Mouse (Mus musculus): ENCODE data around the gene Eif3l.
A peak's percentile ranks its signal among the peaks of the same experiment; 100 is the strongest.

Gene Eif3l

DNA sequence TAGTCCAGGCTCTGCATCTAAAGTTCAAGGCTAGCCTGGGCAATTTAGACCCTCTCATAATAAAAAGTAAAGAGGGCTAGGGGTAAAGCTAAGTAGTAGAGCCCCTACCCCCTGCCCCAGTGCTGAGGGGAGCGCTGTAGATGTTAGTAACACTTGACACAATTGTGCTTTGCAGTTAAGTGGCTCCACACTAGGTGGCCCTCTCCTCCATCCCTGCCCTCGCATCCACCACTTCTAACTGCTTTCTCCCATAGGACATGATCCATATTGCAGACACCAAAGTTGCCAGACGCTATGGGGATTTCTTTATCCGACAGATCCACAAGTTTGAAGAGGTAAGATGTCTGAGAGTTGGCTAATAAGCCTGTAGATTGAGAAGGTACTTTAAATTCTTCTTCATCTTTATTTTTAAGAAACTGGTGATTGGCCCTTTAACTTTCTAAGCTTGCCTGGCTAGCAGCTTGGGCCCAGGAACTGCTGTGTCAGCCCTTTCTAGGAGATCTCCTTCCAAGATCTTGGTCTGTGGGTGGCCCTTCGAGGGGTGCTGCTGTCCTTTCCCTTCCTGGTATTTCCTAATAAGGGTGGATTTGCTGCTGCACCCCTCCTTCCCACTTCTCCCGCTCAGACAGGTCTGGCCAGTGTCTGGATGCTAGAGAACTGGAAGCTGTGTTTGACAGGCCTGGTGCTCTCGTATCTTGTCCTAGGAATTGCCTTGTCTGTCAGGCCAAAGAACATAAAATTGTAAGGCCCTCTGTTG, 18.3 kb downstream of the Eif3l start:
- no peak for DNase-seq (ENCODE audit: low spot score)

DNA sequence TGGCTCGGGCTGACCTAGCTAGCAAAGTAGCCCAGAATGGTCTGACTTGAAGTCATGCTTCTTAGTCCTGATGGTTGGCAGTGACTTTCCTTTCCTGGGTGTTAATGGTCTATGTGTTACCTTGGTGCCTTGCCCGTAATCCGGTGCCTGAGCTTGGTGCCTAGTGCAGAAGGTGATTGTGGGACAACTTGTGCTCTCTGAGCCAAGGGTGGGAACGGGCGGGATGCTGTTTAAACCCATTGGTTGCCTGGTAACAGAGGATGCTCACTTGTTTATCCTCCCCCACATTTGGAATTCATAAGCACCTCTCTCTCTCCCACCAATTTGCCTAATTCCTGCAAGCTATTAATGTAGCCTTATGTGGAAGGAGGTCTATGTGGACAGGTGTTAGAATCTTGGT, 20.5 kb downstream of the Eif3l start:
- DNase-seq (ENCODE audit: low spot score): no peak

DNA sequence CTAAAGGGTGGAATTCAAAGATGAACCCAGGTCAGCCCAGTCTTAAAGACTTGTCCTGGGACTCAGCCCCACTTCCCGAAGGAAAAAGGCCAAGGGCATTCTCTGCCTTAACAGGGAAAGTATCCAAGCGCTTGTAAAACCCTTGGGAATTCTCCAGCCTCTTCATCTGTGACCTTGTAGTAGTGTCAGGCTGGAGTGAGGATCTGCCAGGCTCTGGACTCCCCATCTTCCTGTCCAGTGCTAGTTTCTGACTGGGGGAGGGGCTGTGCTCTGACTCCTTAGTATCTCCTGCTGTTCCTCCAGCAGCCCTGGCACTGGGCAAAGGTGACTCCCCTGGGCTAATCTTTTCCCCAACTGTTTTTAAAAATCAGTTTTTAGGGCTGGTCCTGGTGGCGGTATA, 21.6 kb downstream of the Eif3l start:
- no peak for DNase-seq (ENCODE audit: low spot score)

DNA sequence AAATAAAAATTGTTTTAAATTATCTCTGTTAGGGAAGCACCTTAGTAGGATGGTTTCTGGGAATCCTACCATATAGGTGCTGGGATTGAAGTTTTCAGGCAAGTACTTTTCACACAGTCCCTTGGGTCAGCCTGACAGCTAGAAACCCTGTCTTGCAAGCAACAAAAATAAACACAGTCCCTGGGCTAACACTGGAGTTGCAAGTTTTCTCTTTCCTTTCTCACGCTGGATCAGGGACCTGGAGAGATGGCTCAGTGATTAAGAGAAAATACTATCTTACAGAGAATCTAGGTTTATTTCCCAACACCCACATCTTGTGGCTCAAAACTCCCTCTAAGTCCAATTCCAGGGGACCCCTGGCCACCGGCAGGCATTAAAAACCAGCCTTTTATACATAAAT, 22.2 kb downstream of the Eif3l start:
- DNase-seq (ENCODE audit: low spot score): no peak

DNA sequence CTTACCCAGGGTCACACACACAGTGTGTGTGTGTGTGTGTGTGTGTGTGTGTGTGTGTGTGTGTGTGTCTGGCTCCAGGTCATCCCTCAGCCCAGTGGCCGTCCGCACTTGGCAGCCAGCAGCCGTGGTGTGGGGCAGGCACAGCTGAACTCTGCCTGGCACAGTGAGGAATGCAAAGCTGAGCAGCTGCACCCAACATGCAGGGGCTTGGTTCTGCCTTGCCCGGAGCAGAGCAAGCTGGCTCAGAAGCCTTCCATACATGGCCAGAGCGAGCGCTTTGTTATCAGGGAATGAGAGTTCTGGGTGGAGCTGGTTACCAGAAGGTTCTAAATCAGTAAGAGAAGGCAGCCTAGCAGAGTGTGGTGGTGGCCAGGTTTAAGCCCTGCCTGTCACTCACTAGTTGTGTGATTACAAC, 22.6 kb downstream of the Eif3l start:
- peak; percentile 48 for DNase-seq (ENCODE audit: low spot score)

DNA sequence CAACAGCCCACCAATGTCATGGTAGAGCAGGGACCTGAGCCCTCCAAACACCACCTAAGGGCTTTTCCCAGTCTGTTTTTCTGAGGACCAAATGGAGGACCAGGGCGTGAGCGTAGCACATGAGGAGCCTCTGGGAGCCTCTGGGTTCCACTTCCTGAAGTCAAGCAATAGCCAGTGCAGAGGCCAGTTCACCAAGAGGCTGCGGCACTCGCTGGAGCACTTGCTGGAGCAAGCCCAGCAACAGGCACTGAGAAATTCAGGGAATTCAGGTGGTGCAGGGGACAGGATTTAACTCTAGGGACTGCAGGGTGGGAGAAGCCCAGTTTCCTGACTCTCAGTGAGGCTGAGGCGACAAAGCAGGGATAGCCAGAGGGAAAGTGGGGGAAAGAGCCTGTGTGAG, 23.2 kb downstream of the Eif3l start:
- no peak for DNase-seq (ENCODE audit: low spot score)

DNA sequence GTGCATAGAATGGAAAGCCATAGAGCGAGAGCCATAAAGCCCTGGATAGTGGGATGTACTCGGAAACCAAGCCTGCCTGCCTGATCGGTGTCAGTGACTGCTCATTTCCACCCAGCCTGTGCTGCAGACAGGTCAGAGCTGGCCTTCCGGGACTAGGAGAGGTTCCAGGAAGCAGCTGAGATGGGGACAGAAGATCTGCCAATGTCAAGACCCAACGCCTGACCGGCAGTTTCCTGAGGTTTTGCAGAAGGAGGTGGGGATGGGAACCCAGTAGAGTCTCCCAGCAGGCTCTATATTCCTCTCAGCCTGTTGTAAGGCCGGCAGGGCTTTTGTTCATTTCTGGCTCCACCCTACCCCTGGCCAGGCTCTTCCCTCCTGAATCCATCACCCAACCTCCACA, 23.9 kb downstream of the Eif3l start:
- no peak for DNase-seq (ENCODE audit: low spot score)

DNA sequence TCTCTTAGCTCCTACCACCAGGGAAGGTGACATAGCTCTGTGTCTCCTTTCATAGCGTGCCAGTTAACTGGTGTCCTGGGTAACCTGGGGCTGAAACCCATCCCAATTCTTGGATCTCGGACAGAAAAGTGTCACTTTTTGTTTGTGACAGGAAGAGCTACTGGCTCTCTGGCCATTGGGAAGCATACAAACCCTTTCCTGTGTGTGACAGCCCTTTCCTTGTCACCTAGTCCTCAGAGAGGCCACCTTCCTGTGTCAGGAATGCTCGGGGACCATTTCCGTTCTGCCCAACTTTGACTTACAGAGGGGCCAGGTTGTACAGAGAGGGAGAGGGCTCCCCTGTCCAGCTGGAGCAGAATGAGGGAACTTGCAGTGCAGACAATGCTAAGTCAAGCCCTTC, 24.5 kb downstream of the Eif3l start:
- no peak for DNase-seq (ENCODE audit: low spot score)

DNA sequence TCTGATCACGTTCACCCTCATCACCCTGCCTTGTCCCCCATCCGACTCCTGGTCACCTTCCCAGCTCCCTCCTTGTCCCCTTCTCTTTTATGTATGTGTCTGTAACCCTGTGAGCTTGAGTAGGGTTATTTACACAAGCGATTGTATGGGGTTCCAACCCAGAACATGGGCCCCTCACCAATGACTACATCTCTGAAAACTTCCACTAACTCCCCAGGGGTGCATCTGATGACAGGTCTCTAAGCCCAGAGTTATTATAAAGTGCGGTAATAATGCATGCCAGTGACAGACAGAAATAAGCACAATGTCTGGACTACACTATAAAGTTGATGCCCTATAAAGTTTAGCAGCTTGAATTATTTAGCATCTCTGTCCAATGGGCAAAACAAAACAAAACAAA, 25.4 kb downstream of the Eif3l start:
- no peak for DNase-seq (ENCODE audit: low spot score)

DNA sequence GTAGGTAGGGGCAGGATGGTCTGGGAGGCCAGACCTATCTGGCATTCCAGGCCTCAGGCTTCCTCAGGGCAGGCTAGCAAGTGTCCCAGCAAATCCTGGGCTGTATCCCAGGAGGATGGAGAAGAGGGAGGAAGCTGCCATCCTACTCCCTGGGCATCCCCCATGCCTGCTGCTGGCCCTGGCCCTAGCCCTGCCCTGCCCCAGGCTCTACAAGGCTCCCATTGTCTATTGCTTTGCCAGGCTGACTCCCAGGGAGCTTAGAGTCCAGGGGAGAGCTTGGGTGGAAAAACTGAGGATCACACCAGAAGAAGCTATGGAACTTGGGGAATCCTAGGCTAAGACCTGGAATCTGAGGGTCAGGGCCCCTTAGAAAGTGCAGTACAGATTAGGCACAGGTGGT, 26.6 kb downstream of the Eif3l start:
- no peak for DNase-seq (ENCODE audit: low spot score)

DNA sequence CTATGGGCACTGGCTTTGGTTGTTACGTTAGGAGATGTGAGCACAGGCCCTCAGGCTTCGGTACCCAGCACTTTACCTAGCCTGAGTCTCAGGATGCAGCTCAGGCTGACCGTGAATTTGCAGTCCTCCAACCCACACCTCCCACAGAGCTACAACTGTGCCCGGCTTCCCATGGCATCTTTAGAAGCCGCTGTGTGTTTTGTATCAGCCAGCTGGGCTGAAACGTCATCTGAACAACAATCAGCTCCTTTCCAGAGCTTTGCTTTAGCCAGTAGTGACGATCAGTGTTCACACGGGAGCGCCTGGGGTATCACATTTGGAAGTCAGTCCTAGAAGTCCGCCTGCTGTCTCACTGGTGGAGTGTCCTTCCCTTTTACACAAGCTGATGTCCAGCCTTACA, 28.3 kb downstream of the Eif3l start:
- no peak for DNase-seq (ENCODE audit: low spot score)

DNA sequence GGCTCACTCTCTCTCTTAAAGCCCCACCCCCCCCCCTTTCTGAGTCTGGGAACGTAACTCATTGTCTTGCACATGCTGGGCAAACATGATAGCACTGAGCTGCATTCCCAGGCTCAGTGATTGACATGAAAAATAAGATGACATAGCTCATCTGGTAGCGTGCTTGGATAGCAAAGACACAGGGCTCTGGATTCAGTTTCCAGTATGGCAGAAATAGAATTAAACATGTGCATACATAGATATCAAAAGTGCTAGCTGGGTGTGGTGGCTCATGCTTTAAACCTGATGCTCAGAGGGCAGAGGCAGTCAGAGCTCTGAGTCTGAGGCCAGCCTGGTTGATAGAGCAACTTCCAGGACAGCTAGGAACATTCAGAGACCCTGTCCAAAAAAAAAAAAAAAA, 30.8 kb downstream of the Eif3l start:
- no peak for DNase-seq (ENCODE audit: low spot score)

DNA sequence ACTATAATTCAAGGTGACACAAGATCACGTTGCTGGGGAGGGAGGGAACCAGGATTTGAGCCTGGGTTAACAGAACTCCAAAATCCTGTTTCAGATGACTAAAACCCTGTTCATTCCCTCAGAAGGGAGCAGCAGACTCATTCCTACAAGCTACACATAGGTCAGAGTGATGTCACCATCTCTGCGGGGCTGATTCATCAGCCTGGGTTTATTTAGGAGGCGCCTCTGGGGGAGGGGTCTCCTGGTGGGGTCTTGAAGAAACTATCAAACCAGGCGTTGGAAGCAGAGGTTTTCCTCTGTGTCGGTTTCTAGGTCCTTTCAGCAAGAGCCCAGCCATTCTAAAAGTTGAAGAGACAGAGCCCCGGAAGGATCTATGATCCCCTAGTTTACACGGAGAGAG, 33.0 kb downstream of the Eif3l start:
- no peak for DNase-seq (ENCODE audit: low spot score)

DNA sequence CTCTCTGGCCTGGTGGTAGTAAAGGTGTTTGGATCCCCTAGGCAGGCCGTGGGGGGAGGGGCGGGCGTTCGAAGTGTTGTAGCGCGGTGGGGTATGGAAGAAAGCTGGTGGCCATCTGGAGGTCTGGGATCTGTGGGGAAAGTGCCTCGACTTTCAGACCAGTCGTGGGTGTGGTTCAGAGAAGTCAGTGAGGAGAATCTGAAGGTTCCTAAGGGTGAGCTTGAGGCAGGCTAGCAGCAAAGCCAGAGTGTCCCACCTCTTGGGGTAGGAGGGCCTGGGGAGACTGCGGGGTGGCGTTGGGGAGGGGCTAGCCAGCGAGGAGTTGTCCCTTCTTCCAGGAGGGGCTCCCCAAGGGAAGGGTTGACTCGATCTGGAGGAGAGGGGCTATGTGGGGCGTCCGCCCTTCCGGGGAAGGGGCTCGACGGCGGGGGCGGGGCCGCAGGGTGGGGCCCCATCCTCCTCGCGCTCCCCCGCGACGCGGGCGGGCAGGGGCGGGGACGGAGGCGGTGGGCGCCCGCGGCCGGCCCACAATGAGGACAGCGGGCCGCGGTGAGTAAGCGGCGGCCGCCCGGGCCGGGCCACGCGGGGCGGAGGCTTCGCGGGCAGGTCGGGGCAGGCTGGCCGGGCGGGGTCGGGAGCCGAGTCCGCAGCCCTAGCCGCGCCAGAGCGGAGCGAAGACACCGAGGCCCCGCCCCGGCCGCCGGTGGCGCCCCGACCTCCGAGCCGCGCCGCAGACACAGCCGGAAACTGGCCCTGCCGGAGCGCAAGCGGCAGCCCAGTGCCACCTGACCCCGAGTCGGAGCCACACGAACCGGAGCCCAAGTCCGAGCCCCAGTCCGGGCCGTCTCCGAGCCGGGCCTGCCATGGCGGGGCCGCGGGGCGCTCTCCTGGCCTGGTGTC, 33.7 kb downstream of the Eif3l start, which contains the start of gene Micall1:
Micall1 (plus strand) TSS at position 478 of the 900 bp plus-strand sequence.
- peak; percentile 60 for DNase-seq (ENCODE audit: low spot score)

DNA sequence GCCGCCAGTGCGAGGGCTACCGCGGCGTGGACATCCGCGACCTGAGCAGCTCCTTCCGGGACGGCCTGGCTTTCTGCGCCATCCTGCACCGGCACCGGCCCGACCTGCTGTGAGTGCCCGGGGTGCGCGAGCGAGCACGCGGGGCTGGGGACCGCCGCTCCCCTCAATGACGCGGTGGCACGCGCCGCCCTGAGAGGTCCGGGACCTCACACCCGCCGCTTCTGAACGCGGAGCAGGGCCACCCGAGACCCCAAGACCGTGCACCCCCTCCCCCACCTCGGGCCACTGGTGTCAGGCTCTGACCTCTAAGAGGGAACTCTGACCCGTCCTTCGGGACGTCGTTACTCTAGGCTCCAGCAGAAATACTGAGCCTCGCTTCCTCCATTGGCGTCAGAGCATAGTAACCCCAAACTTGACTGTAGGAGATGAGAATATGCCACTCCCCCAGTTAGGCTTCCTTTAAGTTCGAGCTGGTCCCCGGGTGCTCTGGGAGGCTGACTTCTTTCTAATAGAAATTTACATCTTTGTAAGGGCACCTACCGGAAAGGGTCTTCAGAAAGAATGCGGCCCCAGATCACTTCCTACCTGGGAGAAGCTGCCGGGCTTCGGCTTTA, 34.4 kb downstream of the Eif3l start:
- DNase-seq (ENCODE audit: low spot score): no peak

DNA sequence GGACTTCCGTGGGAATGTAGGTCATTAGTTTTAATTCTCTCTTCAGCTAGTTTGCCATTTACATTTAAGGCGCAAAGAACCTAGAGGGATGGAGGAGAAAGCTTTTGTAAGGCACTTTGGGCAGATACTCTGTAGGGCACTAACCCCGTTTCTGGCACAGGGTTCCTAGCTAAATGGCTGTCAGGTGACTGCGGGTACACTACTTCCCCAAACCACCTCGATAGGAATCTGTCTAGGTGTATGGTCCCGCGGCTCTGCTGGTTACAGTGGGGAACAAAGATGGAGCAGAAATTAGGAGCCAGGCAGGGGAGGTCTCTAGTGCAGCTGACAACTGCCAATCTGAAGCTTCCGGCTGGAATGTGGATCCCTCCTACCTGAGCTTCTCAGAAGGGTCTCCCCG, 35.1 kb downstream of the Eif3l start:
- no peak for DNase-seq (ENCODE audit: low spot score)

DNA sequence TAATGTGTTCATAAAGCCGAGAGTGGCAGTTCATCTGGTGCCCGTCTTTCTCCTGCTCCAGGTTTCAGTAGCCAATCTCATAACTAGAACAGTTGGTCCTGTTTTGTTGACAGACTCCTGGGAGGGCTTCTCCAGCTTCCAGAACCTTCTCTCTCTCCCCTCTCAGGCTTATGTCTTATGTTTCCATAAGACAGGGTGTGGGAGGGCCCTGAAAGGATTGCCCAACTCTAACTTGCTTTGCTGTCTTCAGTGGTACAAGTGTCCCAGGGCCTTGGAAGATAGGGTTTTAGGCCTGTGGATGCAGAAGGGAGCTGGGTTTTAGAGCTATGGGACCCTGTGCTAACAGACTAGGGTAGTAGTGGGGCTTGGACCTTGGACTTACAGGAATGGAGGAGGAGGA, 35.5 kb downstream of the Eif3l start:
- DNase-seq (ENCODE audit: low spot score): no peak

DNA sequence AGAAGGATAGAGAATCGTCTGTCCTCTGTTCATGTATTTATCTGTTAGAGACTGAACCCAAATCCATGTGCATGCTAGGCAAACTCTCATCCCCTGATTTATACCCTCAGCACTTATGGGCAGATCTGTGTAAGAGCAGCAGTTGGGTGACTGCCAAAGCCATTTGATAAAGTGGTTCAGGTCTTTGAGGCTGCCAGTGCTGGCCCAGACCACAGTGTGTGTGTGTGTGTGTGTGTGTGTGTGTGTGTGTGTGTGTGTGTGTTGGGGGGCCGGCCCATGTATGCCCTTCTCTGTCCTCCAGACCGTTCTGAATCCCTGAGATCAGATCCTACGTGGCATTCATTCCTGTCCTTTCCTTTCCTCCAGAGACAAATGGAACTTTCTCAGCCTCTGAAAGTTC, 36.8 kb downstream of the Eif3l start:
- no peak for DNase-seq (ENCODE audit: low spot score)

DNA sequence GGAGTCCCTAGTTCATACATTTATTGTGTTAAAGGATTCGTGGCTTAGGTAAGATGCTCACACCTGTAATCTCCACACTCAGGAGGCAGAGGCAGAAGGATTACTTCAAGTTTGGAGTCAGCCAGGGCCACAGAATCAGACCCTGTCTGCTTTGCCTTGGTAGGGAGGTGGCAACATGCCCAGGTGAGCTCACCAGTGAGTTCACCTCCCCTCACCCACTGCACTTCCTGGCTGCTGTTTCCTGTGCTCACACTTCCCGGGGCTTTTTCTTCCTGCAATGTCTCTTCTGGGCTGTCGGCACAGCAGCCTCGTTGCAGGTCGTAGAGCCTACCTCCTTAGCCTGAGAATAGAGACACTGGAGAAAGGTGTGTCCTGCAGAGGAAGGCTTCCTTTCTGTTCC, 40.3 kb downstream of the Eif3l start:
- DNase-seq (ENCODE audit: low spot score): no peak

DNA sequence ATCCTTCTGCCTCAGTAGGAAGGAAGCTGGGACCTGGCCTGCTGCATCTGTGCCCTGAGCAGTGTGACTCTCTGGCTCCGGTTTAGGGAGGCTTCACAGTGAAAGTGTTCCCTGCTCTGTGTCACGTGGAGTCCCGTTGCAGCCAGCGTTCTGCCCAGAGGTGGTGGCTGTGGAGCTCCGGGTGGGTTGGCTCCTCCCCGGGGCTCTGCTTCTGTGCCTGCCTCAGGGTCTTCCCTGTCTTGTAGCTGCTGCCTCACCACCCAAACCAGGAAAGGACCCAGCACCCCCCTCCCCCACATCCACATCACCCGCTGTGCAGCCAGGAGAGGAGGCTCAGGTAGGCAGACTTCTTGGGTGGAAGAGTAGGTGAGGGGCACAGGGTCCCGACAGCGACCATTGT, 44.5 kb downstream of the Eif3l start:
- no peak for DNase-seq (ENCODE audit: low spot score)

DNA sequence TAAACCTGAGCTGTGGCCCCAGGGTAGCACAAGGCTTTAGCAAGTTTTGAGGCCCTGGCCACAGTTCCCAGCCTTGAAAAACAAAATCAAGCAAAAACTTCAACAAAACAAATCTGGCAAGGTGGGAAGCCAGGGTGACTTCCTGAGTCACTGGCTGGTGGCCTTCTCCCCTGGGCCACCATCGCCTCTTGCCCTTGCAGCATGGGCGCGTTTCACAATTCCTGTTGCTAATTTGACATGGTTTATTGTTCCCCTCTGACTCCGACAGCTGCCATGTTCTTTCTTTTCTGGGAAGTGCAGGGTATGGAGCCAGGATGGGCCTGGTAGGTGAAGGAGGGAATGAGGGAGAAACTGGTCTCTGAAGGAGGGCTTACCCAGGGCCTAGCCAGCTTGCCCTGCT, 47.1 kb downstream of the Eif3l start:
- DNase-seq (ENCODE audit: low spot score): no peak

DNA sequence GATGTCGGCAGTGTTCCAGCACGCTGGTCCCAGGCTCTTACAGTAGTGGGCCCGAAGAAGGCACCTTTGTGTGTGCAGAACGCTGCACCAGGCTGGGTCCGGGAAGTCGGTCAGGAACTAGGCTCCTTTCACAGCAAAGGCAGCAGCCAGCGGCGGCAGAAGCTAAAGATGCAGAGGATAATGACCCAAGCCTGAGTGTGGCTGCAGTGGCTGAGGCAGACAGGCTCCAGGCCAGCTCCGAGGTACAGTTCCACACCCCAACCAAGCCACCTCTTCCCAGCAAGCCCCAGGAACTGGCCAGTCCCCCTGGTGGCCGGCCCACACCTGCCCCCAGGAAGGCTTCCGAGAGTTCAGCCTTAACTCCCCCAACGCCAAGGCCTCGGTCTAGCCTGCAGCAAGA, 47.6 kb downstream of the Eif3l start:
- DNase-seq (ENCODE audit: low spot score): no peak

DNA sequence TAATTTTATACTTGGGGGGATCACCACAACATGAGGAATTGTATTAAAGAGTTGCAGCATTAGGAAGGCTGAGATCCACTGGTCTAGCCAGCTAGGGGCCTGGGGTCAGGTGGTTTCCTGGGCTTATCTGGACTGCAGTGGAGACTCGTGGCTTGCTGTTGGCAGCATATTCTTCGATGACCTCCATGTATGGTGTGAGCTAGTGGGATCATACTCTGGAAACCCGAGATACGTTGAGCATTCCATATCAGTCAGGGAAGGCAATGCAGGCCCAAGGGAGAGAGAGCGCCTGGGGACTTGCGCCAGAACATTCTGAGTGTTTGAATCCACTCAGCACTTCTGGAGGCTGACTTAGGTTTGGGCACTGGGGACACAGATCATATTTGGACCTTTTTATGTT, 48.8 kb downstream of the Eif3l start:
- DNase-seq (ENCODE audit: low spot score): no peak

All from urinary bladder, postnatal 10 days (tissue).